Mouse (Mus musculus): ENCODE results near the gene Pcgf2. TPM values are rescaled to one million over a fixed set of nuclear protein-coding genes. Genes with fewer than 3 reads are reported as not detected.
"Not testable (repeated sequence)": the region's sequence is repeated elsewhere in the genome, so short reads cannot be mapped to it uniquely, and the experiment has no call there.

Gene Pcgf2
- polyA plus RNA-seq, 1 experiment from 2014 or later, result 22.6 TPM

DNA sequence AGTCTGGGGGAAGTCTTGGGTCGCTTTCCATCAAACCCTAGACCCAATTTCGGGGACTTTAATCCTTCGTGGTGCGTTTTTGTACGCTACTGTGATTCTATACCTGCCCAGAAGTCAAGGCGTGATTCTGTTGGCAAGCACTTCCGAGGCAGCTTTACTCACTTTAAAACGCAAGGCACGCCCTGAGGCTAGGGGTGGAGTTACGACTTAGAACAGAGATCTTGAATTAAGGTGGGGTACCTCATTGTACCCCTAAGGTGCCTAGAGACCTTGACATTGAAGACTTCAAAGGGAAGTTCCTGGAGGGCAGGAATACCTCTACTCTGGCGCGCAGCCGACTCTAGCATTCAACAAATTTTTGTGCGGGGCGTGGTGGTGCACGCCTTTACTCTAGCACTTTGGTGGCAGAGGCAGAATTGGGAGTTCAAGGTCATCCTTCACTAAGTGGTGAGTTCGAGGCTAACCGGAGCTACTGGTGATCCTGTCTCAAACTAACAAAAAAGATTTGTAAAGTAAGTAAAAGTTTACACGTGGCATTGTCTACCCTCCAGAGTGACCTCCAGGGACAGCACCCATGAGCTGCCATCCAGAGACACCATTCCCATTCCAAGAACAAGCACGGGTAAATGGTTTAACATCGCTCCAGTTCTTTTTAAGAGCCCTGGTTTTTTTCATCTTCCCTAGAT is 37.9 kb downstream of the Pcgf2 start:
- Histone ChIP-seq H3K9me3 (no peaks in the 10 kb centered on the region), H3K4me3 (peak overlapping the region; percentile 92), H3K36me3 (peaks cover 22% of the 10 kb centered on the region), H3K27ac (replicated peaks) (peak overlapping the region; percentile 88; the same call in 1 of the 2 replicates), H3K4me2 (peak overlapping the region; percentile 83), H3K27me3 (peaks cover 21% of the 10 kb centered on the region), H3K9ac (peak overlapping the region; percentile 93), H3K4me1 (replicated peaks) (peaks cover 56% of the 10 kb centered on the region)
- 2% methylated on average over 21 of the region's 21 CpGs for WGBS
- no peak for ATAC-seq (ENCODE audit: low read depth)

DNA sequence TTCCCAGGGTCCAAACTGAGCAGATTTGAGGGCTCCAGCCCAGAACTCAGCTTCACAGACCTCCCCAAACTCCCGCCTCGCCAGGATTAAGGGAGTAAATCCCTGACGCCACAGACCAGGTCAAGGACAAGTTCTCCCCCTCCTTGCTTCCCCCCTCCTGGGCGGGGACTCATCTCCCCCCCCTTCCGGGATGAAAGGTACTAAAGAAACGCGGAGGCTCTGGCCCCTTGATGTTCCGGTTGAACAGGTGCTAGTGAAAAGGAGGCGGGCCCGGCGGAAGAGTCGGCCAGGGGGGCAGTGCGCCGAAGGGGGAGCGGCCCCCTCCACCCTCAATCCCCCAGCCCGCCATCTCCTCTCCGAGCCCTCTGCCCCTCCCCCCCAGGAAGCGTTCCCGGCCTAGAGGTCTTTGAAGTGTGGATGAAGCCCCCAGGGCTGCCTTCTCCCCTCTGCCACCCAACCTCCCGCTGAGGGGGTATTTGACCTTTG is 38.6 kb downstream of the Pcgf2 start:
- H3K4me2 ChIP-seq, result peak overlapping the region; percentile 83
- under 1% methylated on average over 18 of the region's 20 CpGs for WGBS
- no peak for ATAC-seq (ENCODE audit: low read depth)
- no peaks in the 10 kb centered on the region for H3K9me3 ChIP-seq
- H3K4me3 ChIP-seq, result peak overlapping the region; percentile 92
- H3K27me3 ChIP-seq, result peaks cover 21% of the 10 kb centered on the region
- H3K9ac ChIP-seq, result peak overlapping the region; percentile 31; the same call in 1 of the 2 replicates
- no peak overlapping the region for H3K27ac ChIP-seq (replicated peaks)
- H3K36me3 ChIP-seq, result peaks cover 15% of the 10 kb centered on the region
- H3K4me1 ChIP-seq (replicated peaks), result peaks cover 56% of the 10 kb centered on the region

DNA sequence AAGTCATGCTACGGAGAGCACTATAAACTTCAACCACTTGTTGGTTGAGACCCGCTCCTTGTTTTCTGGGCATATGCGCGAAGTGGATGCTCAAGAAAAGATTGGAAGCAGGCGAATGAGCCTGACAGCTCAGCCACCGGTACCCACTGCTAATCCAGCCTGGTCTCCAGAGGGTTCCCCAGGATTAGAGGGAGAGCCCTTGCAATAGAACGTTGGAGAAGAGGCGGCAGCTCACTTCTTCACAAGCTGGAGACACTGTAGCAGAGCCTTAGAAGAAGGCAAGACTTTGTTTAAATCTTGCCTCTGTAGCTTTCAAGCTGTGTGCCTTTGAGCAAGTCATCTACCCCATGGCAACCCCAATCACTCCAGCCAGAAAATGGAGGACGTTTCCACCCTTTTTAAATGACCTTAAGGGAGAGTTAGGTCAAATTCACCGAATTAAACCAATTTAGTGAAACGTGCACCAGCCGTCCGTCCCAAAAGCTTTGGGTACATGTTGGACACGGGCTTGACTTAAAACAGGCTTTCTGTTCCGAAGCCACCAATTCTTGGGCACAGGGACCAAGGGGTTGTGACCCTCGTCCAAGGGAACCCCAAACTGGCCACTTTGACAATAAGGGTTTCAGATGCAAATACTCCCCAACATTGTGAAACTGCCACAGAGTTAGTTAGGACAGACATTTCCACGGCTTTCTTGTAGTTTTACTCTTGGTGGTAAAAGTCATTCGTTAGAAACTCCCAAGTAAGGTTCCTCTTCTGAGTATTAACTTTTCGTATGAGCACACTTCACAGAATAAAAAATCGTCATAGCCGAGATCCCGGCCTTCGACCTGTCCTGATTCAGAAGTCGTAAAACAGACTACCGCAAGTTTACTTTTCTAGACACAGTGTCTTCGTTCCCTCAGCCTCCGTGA is 39.3 kb downstream of the Pcgf2 start:
- H3K9ac ChIP-seq, result peak overlapping the region; percentile 89
- H3K36me3 ChIP-seq, result peaks cover 8% of the 10 kb centered on the region
- no peaks in the 10 kb centered on the region for H3K9me3 ChIP-seq
- H3K27ac ChIP-seq (replicated peaks), result no peak overlapping the region; the same call in 1 of the 2 replicates
- H3K4me3 ChIP-seq, result peak overlapping the region; percentile 92
- peak overlapping the region; percentile 83 for H3K4me2 ChIP-seq
- WGBS, result 1% methylated on average over 27 of the region's 27 CpGs
- peaks cover 21% of the 10 kb centered on the region for H3K27me3 ChIP-seq
- H3K4me1 ChIP-seq (replicated peaks), result peaks cover 56% of the 10 kb centered on the region
- no peak for ATAC-seq (ENCODE audit: low read depth)

DNA sequence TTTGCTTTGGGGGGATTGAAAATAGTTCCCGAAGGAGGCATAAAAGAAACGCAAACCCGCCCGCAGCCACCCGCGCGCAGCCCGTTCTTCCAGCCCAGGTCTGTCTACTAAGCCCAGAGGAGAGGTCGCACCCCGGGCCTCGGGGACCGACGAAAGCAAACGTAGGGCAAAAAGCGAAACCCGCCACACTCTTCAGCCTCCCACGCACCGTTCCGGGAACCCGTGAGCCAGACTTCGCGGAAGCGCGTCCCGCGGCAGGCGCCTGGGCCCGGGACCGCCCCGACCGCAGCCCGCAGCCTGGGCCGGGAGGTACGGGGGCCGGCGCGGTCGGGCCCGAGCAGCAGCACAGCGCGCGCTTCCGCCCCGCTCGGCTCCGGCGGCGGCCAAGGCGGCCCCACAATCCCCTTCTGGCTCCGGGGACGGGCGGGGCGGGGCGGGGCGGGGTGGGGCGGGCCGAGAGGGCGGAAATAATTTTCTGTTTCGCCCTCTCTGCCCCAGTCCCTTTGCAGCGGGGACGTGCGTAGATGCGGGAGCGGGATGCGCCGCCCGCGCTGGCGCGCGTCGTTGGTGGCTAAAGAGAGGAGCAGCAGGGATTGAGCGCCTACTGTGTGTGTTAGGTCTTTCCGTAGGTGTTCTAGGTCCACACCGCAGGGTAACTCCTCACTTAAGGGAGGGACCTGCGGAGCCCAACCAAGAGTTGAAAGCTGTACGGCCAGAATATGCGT is 40.1 kb downstream of the Pcgf2 start:
- peak overlapping the region; percentile 81 for H3K27ac ChIP-seq (replicated peaks)
- peak overlapping the region; percentile 89 for H3K9ac ChIP-seq
- peaks cover 21% of the 10 kb centered on the region for H3K27me3 ChIP-seq
- H3K4me2 ChIP-seq, result peak overlapping the region; percentile 81
- no peaks in the 10 kb centered on the region for H3K9me3 ChIP-seq
- H3K4me1 ChIP-seq (replicated peaks), result peaks cover 49% of the 10 kb centered on the region
- no peaks in the 10 kb centered on the region for H3K36me3 ChIP-seq
- peak overlapping the region; percentile 70 for H3K4me3 ChIP-seq
- peak; percentile 89 for ATAC-seq (ENCODE audit: low read depth)
- under 1% methylated on average over 75 of the region's 78 CpGs for WGBS

DNA sequence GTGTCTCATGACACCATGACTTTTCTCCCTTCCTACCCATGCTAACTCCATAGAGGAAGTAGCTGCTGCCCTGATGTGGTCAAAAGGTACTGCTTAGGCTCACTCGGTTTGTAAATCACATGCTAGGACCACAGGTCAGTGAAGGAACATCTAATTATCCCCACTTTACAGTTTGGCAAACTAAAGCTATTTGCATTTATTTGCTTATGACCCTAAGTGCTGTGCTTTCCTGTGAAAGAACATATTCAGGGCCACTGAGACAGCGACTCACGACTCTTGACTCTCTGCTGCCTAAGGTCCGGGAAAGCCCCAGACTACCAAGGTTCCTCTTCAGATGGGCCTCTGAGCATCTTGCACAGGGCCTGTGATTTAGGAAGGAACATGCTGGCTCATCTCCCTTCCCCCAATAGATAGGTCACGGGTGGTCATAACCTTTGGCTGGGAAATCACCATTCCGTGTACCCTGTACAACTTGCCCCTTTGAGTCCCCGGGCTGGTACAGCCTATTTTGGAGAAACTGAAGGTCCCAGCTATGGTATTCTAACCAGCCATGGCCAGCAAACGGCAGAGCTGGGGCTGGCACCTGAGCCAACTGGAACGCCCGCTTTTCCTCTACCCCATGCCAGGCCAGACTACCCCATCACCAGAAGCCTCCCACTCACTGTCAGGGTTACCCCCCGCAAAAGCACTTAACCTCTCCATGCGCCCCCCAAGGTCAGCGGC is 40.9 kb downstream of the Pcgf2 start:
- H3K9ac ChIP-seq, result peak overlapping the region; percentile 89
- H3K4me2 ChIP-seq, result peak overlapping the region; percentile 81
- 0 out of 2 replicates have a peak, but pooled peaks have one; percentile 21 for ATAC-seq (ENCODE audit: low read depth)
- H3K27ac ChIP-seq (replicated peaks), result peak overlapping the region; percentile 81
- 8% methylated on average over 13 of the region's 13 CpGs for WGBS
- peak overlapping the region; percentile 70 for H3K4me3 ChIP-seq
- H3K9me3 ChIP-seq, result no peaks in the 10 kb centered on the region
- peaks cover 21% of the 10 kb centered on the region for H3K27me3 ChIP-seq
- peaks cover 42% of the 10 kb centered on the region for H3K4me1 ChIP-seq (replicated peaks)
- no peaks in the 10 kb centered on the region for H3K36me3 ChIP-seq

DNA sequence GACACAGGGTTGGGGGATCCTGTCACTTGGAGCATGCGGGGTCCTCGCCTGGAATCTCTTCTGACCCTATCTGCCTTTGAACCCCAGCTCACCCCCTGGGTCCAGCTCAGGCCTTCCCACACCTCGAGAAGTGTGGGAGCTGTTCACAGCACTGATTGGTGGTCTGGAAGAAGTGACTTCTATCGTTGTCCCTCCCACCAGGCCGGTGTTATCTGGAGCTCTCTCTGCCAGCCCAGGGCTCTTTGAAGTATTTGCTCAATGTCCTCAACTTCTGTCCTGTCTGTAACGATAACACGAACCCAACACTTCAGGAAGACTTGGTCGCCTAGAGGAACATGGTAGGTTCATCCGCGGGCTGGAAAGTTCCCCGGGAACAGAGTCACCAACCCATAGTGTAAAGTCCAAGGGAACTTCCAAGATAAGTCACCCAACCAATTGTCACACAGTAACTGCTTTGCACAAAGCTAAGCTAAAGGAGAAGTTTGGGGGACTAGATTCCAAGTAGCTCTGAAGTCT is 41.5 kb downstream of the Pcgf2 start:
- H3K27me3 ChIP-seq, result peaks cover 21% of the 10 kb centered on the region
- WGBS, result 70% methylated on average over 11 of the region's 11 CpGs
- H3K9ac ChIP-seq, result peak overlapping the region; percentile 89; the same call in 1 of the 2 replicates
- peak overlapping the region; percentile 70; the same call in 1 of the 2 replicates for H3K4me3 ChIP-seq
- no peak overlapping the region for H3K27ac ChIP-seq (replicated peaks)
- ATAC-seq (ENCODE audit: low read depth), result no peak
- H3K9me3 ChIP-seq, result no peaks in the 10 kb centered on the region
- H3K4me2 ChIP-seq, result peak overlapping the region; percentile 81
- H3K4me1 ChIP-seq (replicated peaks), result peaks cover 37% of the 10 kb centered on the region
- no peaks in the 10 kb centered on the region for H3K36me3 ChIP-seq

DNA sequence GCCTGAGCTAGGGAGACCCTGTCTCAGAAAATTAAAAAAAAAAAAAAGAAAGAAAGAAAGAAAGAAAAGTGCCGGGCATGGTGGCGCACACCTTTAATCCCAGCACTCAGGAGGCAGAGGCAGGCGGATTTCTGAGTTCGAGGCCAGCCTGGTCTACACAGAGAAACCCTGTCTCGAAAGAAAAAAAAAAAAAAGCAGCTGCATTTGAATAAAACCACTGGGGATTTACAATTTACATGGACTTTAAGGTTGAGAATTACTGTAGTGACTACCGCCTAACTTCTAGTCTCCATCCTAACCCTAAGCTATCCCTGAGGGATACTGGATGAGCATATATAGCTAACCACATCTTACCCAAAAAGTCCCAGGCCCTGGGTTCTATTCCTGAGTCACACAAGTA is 42.3 kb downstream of the Pcgf2 start:
- H3K27ac ChIP-seq (replicated peaks); H3K9me3 ChIP-seq; ATAC-seq (ENCODE audit: low read depth); H3K9ac ChIP-seq; H3K36me3 ChIP-seq; H3K4me3 ChIP-seq; H3K4me2 ChIP-seq: not testable (repeated sequence)
- peaks cover 21% of the 10 kb centered on the region for H3K27me3 ChIP-seq
- H3K4me1 ChIP-seq (replicated peaks), result peaks cover 37% of the 10 kb centered on the region
- WGBS, result 91% methylated on average over 6 of the region's 6 CpGs

DNA sequence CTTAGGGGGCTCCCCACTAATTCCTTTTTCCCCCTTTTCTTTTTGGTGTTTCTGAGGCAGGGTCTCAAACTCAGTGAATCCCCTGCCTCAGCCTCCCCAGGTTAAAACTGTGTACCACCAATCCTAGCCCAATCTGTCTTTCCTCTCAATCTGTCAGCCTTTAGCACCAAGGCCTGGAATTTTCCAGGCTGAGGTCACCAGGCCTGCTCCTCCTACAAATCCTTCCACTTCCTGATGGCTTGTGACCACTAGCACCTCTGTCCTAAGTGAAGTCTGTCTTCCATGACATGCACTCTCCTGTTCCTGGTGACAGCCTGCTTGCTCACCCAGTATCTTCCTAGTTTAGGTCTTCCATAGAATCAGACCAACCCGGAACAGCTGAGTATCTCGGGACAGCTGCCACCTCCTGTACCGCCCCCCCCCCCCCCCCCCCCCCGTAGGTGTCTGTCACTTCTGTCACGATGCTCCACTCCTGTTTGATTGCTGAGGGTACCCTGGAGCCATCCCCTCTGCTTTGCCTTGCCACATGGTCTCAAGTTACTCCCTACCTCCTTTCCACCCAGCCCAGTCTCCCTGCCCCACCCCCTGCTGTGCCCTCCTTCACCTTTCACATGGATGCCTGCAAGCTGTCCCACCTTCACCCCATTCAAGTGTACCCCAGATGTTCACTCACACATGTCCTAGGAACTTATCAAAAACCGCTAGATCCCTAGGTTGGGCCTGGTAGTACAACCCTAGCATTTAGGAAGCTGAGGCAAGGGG is 42.9 kb downstream of the Pcgf2 start:
- H3K9me3 ChIP-seq, result no peaks in the 10 kb centered on the region
- ATAC-seq (ENCODE audit: low read depth), result no peak
- H3K27ac ChIP-seq (replicated peaks), result no peak overlapping the region
- 44% methylated on average over 4 of the region's 6 CpGs for whole genome bisulfite sequencing
- H3K9ac ChIP-seq, result no peak overlapping the region
- no peaks in the 10 kb centered on the region for H3K36me3 ChIP-seq
- no peak overlapping the region for H3K4me3 ChIP-seq
- H3K4me2 ChIP-seq, result no peak overlapping the region
- H3K4me1 ChIP-seq (replicated peaks), result peaks cover 33% of the 10 kb centered on the region
- peaks cover 19% of the 10 kb centered on the region for H3K27me3 ChIP-seq

DNA sequence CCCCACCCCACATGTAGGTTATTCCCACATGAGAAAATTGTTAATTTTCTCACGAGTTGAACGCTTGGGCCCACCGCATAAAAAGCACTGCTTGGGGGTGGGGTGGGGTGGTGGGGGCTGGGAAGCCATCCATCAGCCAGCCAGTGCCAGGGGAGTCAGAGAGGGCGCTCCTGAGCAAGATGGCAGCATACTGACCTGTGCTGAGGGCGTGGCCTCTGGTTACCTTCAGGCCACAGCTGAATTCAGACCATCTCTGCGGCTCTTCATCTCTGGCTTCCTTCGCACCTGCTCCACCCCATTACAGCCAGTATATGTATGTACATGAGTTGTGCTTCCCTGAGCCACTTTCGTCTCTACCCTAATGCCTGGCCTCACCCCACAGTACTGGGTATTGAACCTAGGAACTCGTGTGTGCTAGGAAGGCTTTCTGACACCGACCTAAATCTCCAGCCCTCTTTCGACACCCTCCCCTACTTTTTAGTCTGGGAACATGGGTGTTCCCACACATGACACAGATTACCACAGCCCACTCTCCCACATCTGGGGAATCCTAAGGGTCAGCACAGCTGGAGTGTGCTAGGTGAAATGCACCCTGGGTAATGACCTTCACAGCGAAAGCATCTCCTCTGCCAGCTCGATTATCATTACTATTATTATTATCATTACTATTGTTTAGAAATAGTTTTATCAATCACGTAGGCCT is 43.9 kb downstream of the Pcgf2 start:
- peaks cover 23% of the 10 kb centered on the region for H3K4me1 ChIP-seq (replicated peaks)
- H3K27me3 ChIP-seq, result peaks cover 9% of the 10 kb centered on the region
- no peak overlapping the region for H3K4me2 ChIP-seq
- no peak for ATAC-seq (ENCODE audit: low read depth)
- no peaks in the 10 kb centered on the region for H3K36me3 ChIP-seq
- H3K9ac ChIP-seq, result no peak overlapping the region
- no peak overlapping the region for H3K27ac ChIP-seq (replicated peaks)
- H3K9me3 ChIP-seq, result no peaks in the 10 kb centered on the region
- H3K4me3 ChIP-seq, result no peak overlapping the region
- 72% methylated on average over 14 of the region's 14 CpGs for WGBS

DNA sequence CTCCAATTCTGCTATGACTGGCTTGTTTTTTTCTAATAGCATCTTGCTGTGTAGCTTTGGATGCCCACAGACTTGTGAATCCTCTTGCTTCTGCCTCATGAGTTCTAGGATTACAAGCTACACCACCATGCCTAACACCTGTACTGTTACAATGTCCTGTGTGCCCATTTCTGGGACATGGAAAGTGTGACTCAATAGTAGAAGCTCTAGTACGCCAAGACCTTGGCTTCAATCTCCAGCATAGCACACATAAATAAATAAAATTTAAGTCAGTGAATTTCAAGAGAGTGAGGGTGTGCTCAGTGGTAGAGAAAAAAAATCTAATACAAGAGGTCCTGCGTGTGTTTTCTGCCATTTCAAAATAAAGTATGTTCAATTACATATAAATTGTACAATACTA is 46.1 kb downstream of the Pcgf2 start:
- Histone ChIP-seq H3K9me3 (no peaks in the 10 kb centered on the region), H3K27ac (replicated peaks) (no peak overlapping the region), H3K4me3 (no peak overlapping the region), H3K27me3 (no peaks in the 10 kb centered on the region), H3K9ac (no peak overlapping the region), H3K4me2 (no peak overlapping the region), H3K4me1 (replicated peaks) (peaks cover 14% of the 10 kb centered on the region), H3K36me3 (no peaks in the 10 kb centered on the region)
- 91% methylated on average over 2 of the region's 2 CpGs for whole genome bisulfite sequencing
- ATAC-seq (ENCODE audit: low read depth), result no peak

Data from neural tube, embryonic 13.5 days (tissue).